Mouse (Mus musculus) adrenal gland, postnatal 14 days (tissue): ENCODE results near the gene Hnrnpf. TPM values are rescaled to one million over a fixed set of nuclear protein-coding genes. Genes with fewer than 3 reads are reported as not detected.
A peak's percentile ranks its signal among the peaks of the same experiment; 100 is the strongest.
"Not testable (repeated sequence)": the region's sequence is repeated elsewhere in the genome, so short reads cannot be mapped to it uniquely, and the experiment has no call there.

ENCODE experiments used
- DNase-seq: peaks from one replicate; pipeline ENCODE4 v3.0.0; 2021; ENCODE audit warnings: mixed read lengths
- long read RNA-seq, 2 experiments: library from polyadenylated mRNA; stranded (forward); transcript quantifications; one replicate each; pipeline ENCODE4 v2.0.0; 2021
- total RNA-seq: library from RNA; stranded (reverse); gene quantifications from 2 replicates; pipeline ENCODE4 v1.2.3, GENCODE M21; 2021

Hnrnpf gene
- total RNA-seq = 385 and 431 TPM in 2 replicates
- long read RNA-seq, experiment 1, transcript Hnrnpf-208 (4 exons, 956 nt) = minor isoform, 64 of 557 reads
- long read RNA-seq, experiment 1, transcript Hnrnpf-209 (3 exons, 2,280 nt) = minor isoform, 69 of 557 reads
- long read RNA-seq, experiment 1, transcript Hnrnpf-201 (4 exons, 2,147 nt) = major isoform, 140 of 557 reads
- long read RNA-seq, experiment 1, transcript Hnrnpf-210 (1 exons, 1,922 nt) = minor isoform, 34 of 557 reads
- long read RNA-seq, experiment 1, partial matches to known transcripts = 161 of 557 reads
- long read RNA-seq, experiment 1, other reads (novel, unspliced or antisense) = 85 of 557 reads
- long read RNA-seq, experiment 2, transcript Hnrnpf-210 (1 exons, 1,922 nt) = minor isoform, 31 of 383 reads
- long read RNA-seq, experiment 2, transcript Hnrnpf-209 (3 exons, 2,280 nt) = minor isoform, 44 of 383 reads
- long read RNA-seq, experiment 2, transcript Hnrnpf-201 (4 exons, 2,147 nt) = major isoform, 103 of 383 reads
- long read RNA-seq, experiment 2, transcript Hnrnpf-208 (4 exons, 956 nt) = minor isoform, 44 of 383 reads
- long read RNA-seq, experiment 2, partial matches to known transcripts = 110 of 383 reads
- long read RNA-seq, experiment 2, other reads (novel, unspliced or antisense) = 50 of 383 reads

DNA sequence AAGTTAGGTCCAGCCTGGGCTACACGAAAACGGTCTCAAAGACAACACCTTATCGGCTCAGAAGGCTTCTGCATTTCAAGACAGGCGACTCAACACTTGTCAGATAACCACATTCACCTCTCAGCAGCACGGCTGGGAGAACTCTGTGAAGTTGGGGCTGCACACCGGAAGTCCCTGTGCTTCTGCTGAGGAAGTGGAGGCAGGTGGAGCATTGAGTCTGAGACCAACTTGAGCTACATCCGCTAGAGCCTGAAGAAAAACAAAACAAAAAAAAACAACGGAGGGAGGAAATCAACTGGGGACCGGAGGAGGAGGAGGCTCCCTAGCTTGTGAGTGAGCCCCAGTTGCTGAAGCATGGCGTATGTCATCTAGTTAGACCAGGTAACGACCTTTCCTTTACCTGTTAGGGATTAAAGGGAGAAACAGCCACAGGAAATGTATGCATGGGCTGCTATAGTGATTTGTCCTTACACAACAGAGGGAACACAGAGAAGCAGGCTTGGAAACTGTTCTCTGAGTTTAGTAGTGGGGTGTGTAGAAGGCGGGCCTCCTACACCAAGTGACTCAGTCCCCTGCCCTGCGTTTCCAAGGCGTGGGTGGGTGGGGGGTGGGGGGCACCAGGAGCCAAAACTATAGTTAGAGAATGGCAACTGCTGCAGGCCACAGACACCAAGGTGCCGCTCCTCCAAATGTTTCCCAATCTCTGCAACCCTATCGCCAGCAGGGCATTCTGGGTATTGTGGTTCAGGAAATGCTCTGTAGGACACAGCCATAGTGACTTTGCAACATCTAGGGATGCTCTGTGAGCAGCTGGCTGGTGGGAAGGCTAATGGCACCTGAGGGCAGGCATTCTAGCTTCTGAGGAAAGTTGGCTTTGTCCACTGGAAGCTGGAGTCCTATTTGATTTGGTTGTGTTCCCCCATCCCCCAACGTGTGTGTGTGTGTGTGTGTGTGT lies at the start of gene Hnrnpf:
Hnrnpf (plus strand) TSS at position 199 of the 955 bp plus-strand sequence.
- no peak for DNase-seq

DNA sequence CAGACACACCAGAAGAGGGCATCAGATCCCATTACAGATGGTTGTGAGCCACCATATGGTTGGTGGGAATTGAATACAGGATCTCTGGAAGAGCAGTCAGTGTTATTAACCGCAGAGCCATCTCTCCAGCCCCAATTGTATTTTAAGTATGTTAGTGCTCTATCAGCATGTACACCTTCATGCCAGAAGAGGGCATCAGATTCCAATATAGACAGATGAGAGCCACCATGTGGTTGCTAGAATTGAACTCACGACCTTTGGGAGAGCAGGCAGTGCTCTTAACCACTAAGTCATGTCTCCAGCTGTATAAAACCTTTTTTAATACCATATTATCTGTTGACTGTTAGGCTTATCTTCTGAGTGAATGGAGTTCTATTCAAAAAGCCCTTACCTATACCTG lies 48.4 kb upstream of the Hnrnpf start:
- DNase-seq = no peak

DNA sequence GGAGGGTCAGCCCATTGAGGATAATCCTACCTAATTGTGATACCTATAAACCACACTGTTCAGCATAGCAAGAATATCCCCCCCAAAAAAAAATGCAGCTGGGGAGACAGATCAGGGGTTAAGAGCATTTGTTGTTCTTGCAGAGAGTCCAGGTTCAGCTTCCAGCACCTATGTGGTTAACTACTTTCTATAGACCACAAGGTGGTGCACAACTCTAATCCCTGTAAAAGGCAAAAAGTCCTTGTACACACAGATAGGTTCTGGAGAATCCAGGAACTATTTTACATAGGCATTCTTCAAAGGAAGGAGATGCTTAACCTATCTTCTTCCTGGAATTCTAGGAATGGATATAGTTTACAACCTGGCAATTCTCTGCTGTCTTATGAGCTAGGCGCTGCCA lies 42.1 kb upstream of the Hnrnpf start:
- no peak for DNase-seq

DNA sequence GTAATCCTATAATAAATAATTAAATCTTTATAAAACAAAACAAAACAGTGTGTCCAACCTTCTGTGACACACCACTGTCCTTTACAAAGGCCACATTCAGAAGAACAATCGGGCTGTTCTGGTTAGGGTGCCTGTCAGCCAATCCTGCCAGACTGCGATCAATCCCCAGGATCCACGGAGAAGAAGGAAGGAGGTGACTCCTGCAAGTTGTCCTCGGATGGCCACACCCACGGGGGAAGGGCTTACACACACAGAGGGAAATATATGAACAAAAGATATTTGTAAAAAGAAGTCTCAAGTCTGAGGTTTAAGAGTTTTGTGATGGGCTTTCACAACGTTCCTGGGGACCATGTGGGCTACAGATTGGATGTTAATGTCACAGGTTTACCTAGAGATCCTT lies 38.3 kb upstream of the Hnrnpf start, which contains the start of gene Zfp239:
Zfp239 (plus strand) TSS at position 253 of the 400 bp plus-strand sequence.
- DNase-seq = peak; percentile 32

DNA sequence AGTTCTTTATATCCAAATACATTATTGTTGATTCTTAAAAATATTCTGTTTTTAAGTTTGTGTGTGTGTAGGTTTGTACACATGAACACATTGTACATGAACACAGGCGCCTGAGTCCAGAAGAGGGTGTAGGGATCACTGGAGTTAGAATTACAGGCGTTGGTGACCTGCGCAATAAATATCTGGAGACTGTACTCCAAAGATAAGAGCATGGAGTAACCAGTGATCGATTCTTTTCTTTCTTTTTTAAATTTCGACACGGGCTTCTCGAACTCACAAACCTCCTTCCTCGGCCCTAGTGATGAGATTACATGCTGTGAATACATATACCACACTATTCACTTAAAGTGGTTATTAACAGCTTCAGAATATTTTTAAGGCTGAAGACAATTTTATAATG lies 37.7 kb upstream of the Hnrnpf start:
- no peak for DNase-seq

DNA sequence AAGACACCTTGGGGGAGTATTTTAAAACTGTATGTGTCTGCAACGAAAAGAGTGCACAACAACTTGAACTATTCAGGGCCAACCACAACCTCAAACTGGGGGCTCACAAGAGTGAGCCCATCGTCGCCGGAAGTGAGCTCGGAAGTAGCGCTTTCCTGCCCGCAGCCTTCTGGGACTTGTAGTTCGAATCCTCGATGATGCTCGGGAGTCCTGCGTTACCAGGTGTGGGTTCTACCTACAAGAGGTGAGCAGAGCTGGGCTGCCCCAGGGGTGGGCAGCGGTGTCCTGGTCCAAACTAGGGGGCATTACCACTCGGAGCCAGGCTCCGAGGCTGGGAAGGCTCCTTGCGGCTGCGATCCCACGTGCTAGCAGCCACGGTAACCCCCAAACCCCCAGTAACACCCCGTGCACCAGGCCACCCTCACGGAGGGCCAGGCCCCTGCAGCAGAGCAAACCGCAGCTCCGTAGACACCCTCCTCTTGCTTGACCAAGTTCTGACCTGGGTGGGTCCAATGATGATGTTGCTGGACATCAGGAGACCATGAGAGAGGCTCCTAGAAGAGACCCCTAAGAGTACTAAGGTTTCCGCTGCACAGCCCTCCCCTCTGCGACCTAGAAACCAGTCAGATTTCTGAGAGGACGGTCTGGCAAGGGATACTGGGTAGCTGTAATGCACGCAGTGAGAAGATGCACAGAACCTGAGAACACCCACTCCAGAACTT lies 37.1 kb upstream of the Hnrnpf start:
- peak; percentile 62 for DNase-seq

DNA sequence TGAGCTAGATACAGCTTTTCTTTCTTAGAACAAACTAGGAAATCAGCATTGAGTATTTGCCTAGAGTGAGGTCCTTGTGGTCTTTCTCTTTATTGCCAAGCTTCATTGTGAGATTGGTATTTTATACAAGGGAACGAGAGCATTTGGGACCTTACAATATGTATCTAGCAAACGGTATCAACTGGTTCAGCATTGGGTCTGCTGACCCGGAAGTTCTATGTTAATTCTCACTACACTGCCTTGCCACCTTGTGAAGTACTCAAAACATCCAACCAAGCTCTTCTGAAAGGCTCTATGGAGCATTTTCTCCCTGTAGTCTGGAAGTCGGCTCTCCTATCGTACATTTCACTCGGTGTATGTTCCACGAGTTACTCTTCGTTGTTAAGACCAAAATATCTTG lies 36.4 kb upstream of the Hnrnpf start:
- DNase-seq = no peak

DNA sequence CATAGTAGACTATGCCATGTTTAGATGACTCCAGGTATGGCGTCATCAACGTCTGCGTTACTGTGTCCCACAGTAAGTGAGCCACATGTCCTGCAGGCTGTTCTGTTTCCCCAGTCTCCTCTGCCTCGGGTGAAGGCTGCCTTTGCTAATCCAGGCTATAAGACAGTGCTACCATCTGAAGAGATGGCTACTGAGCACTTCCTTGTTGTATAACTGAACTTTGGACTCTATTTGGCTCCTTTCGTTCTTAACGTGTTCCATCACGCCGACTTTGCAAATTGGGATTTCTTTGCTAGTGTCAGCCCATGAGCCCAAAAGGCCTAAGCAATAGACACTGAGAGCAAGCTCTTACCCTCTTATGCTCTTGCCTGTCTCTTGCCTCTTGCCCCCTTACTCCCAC lies 31.9 kb upstream of the Hnrnpf start:
- no peak for DNase-seq

DNA sequence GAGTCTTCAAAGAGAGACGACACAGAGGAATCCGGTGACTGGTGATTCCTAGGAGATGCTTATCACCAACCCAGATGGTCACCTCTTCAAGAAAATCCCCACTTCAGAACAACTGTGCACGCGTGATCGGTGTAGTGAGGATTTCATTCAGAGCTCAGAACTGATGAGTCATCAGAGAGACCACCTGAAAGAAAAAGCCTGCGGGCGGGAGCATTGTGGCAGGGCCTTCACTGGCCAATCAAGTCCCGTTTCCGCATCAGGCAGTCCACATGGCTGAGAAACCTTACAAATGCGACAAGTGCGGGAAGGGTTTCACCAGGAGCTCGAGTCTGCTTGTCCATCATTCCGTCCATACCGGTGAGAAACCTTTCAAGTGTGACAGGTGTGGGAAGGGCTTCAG lies 29.1 kb upstream of the Hnrnpf start:
- DNase-seq = no peak

DNA sequence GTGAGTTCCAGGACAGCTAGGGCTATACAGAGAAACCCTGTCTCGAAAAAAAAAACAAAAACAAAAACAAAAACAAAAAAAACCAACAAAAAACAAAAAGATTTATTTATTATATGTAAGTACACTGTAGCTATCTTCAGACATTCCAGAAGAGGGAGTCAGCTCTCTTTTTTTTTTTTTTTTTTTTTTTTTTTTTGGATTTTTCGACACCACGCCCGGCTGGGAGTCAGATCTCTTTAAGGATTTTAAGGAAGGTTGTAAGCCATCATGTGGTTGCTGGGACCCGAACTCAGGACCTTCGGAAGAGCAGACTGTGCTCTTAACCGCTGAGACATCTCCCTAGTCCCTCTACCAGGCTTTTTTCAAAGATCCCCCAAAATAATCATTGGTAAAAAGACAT lies 26.7 kb upstream of the Hnrnpf start:
- DNase-seq = not testable (repeated sequence)

DNA sequence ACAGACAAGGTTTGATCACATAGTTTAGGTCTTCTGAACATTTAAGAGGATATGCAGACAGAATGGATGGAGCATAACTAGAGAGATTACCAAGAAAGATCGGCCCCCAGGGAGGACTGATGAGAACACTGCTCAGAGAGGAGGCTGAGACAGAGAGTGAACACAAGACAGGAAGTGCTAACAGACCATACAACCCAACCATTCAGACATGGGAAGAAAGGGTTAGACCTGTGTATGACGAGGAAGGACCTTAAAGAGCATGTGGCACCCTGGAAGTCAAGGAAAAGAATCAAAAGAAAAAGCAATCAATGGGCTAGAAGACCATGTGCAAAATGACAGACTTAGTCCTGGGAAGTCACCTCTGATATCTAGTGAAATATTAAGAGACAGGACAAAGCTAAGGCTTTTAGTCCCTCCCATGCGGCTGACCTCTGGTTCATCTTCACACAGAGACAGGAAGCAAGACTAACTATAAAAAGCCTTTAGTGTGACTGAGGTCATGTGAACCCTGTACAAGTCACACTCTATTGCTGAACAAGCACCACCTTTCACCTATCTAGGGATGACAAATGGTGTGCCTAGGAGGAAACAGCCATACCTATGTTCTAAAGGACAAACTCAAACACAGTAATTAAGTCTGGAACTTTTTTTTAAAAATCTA lies 25.4 kb upstream of the Hnrnpf start:
- no peak for DNase-seq

DNA sequence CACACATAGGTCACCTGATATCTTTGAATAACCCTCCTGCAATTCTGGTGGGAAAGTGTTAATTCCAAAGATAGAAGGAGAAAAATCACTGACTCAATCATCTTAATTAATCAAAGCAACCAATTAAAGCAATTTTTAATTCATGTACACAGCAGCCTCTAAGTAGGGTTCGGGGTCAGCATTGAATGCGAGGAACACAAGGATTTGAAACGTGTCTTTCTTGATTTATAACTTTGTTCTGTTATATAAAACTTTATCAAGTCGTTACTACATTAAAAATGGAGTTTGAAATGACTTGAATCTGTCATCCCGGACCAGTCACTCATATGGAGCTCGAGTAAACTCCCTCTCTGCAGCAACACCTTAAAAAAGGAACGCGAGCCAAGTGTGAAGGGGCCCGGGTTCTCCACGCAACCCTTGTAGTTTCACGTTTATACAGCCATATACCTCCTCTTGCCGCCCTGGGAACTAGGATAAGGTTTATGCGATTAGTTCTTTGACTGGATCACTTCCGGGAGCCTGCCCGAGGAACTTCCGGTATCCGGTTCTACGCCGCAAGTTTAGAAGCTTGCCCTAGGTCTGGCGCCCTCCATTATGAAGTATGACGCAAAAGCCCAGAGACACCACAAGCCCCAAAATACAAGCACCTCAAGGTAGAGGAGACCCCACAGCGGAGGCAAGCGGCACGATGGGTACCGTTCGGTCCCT lies 21.3 kb upstream of the Hnrnpf start:
- peak; percentile 91 for DNase-seq

DNA sequence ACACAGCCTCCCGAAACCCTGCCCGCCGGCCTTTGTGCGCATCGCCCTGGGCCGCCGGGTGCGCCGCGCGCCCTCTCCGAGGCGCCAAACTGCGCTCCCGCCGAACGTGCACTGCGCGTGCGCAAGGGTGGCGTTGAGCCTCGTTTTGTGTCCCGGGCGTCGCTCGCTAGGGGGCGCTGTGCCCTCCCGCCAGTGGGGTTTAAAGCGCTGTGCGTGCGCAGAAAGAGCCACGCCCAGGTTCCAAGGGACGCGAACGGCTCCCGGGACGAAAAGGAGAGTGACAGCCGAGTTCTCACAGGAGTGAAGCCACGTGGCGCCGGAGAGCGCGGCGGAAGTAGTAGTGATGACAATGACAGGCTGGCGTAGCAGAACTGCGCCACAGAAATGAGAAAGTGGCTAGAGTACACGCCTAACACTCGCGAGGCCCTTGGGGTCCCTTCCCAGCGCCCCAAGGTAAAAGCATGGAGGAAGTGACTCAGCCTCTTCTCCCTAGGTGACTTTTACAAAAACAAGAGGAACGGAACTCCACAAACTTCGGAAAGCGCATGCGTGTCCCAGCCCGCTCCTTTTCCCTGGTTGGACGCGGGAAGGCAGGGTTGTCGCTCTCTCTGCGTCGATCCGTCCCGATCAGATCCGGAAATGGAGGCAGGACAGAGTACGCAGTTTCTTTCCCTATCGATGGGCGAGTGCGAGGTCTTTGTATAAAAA lies 20.6 kb upstream of the Hnrnpf start:
- DNase-seq = peak; percentile 100

DNA sequence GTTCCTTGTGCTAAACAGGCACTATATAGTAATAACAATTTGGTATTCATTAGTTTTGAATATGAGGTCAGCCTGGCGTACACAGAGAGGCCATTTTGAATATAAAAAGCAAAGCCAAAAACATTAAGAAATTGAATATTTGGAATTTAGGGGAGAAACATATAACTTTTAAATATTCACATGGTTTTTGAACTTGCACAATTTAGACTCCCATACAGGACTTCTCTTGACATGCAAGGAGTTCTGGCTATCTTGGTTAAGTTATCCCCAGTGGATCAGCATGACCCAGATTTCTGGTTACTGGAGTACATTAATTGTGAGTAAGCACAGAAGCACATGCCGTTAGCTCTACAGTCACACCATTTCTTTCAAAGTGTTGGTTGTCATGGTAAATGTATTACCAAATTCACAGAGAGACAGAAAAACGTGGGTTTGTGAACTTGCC lies 19.7 kb upstream of the Hnrnpf start:
- DNase-seq = no peak

DNA sequence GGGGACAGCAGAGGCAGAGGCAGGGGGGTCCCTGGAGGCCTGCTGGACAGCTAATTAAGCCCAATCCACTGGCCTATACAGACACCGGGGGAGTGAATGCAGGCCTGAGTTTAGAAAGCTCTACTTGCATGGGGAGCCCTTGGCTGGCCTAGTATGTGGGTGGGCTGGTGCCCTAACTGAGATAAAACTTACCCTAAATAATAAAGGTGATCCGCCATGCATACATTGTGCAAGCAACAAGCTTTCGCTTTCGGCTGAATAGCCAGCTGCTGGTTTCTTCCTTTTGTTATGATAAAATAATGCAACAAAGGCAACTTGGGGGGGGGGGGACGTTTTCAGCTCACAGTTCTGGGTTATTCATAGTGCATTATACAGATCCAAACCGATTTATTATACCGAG lies 18.9 kb upstream of the Hnrnpf start:
- no peak for DNase-seq

DNA sequence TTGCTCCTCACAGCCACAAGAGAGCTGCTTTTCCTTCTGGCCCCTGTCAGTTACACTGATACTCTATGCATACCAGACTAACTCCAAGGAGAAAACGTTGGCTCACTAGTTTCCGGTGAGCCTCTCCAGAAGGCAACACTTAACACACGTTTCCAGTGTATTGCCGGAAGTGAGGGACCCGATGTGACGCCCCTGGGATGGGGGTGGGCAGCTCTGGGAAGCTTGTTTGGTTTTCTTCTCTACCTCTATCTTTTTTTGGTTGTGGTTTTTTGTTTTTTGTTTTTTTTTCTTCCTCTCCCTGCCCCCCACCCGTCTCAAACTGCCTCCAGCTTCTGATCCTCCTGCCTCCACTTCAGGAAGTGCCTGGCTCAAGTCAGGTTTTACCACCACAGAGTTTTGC lies 18.1 kb upstream of the Hnrnpf start:
- DNase-seq = no peak

DNA sequence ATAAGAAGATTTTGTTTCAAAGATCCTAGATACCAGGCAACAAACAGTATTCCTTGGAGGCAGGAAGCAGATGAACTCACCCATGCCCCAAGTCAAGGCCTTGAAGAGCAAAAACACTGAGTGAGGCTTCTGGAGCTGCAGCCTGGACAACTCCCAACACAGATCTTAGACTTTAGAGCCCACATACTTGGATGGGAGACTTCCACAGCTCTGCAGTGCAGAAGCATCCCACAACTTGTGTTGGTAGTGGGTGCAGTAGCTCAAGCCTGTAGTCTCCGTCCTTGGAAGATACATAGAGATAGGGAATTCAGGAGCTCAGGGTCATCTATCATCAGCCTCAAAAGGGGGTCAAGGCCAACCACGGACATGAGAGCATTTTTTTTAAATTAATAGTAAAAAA lies 14.2 kb upstream of the Hnrnpf start:
- no peak for DNase-seq

DNA sequence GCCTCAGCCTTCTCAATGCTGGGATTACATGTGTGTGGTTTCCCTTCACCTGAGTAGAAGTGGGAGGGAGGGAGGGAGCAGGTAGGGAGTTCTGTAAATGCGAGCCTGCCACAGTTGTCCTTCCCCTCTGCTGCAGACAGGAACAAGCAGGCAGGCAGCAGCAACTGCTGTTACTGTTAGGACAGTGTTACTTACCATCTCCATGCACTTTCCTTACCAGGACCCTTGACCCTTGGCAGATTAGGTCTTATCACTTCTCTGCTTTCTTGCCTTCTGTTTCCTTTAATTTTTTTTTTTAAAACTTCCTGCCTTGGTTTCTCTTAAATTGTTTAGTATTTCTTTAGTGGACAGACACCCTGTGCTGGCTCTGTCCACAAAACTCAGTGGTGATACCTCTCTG lies 12.1 kb upstream of the Hnrnpf start:
- no peak for DNase-seq

DNA sequence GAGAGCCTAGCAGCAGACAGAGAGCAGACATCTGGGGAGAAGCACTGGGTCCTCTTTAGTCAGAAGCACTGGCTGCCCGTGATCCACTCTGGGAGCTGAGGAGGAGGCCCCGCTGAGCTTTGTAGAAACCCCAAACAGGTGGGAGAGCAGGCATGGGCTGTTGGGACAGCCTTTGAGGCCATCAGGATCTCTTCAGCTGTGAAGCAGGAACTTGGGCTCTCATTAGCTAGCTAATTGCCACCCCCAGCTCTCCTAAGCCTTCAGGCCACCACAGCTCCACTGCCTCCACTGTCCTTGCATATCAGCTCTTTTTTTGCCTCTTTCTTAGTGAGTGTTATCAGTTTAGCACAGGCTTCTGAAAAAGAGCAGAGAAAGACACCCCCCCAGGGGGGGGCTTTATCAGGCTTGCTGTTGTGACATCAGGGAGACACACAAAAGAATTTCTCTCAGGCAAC lies 11.5 kb upstream of the Hnrnpf start:
- DNase-seq = no peak

DNA sequence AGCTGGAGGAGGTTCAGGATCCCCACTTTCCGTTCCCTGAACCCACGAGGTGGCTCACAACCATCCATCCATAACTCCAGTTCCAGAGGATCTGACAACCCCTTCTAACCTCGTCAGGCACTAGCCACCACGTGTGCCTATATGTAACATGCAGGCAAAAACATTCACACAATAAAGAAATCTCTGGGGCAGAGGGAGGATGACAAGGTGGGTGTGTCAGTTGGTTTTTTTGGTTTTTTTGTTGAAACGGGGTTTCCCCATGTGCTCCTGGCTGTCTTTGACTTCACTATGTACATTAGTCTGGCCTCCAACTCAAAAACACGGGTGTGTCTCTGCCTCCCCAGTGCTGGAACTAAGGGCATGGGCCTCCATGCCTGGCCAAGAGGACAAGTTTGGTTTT lies 9.9 kb upstream of the Hnrnpf start:
- no peak for DNase-seq
